Mouse (Mus musculus) heart, postnatal 0 days (tissue): ENCODE results near the gene Plekha4.

Source experiments
- CTCF ChIP-seq: IDR thresholded peaks from 2 replicates; pipeline ENCODE4 v1.5.1; 2016; ENCODE audit warnings: antibody characterized with exemption, control low read depth, low read depth
- EP300 ChIP-seq: IDR thresholded peaks from 2 replicates; pipeline ENCODE4 v1.6.1; 2016; ENCODE audit warnings: antibody characterized with exemption, low read depth

GRCm38 (mm10) chr7:45590874-45591273 lies 64.7 kb downstream of the Plekha4 start:
- TF ChIP-seq CTCF (peak; percentile 22; the same call in 1 of the 2 replicates), EP300 (no peak)
